Mouse (Mus musculus) small intestine, adult 2 months (tissue): ENCODE results near the gene Ntrk3. TPM values are rescaled to one million over a fixed set of nuclear protein-coding genes. Genes with fewer than 3 reads are reported as not detected.

ENCODE experiments used
- H3K27ac ChIP-seq: fragments of 200-500 bp; 2 replicates; pipeline ENCODE4 v1.5.1; 2012; ENCODE audit warnings: low read depth, low read length, control low read depth, inconsistent platforms; ENCODE audit not compliant: insufficient read depth
- H3K27me3 ChIP-seq: fragments of 200-500 bp; 2 replicates; pipeline ENCODE4 v1.6.1; 2012; ENCODE audit warnings: mild to moderate bottlenecking, moderate library complexity, low read length, inconsistent platforms; ENCODE audit not compliant: control insufficient read depth, insufficient read depth
- H3K36me3 ChIP-seq: fragments of 200-500 bp; 2 replicates; pipeline ENCODE4 v1.6.1; 2012; ENCODE audit warnings: mild to moderate bottlenecking, low read length, control low read depth, inconsistent platforms; ENCODE audit not compliant: control insufficient read depth, insufficient read depth
- H3K4me1 ChIP-seq: fragments of 200-500 bp; 2 replicates; pipeline ENCODE4 v1.6.1; 2012; ENCODE audit warnings: low read length, inconsistent platforms, mixed read lengths; ENCODE audit not compliant: control insufficient read depth, insufficient read depth, insufficient read length
- H3K4me3 ChIP-seq: fragments of 200-500 bp; 2 replicates; pipeline ENCODE4 v1.5.1; 2012; ENCODE audit warnings: low read depth, mild to moderate bottlenecking, control low read depth, inconsistent platforms, low read length, moderate library complexity
- CTCF ChIP-seq: fragments of 200-500 bp; IDR thresholded peaks from 2 replicates; pipeline ENCODE4 v1.5.1; 2012; ENCODE audit warnings: low read depth, mild to moderate bottlenecking, control low read depth, inconsistent platforms, low read length, moderate library complexity, mixed read lengths; ENCODE audit not compliant: insufficient replicate concordance, insufficient read length; ENCODE audit errors: extremely low read depth
- POLR2A ChIP-seq: fragments of 200-500 bp; IDR thresholded peaks from 2 replicates; pipeline ENCODE4 v1.6.1; 2012; ENCODE audit warnings: low read depth, mild to moderate bottlenecking, control low read depth, inconsistent platforms, low read length, moderate library complexity
- WGBS: fragments of 180-500 bp; shearing (Covaris S2); methylation state at CpG from one replicate; pipeline ENCODE4 v1.1.7; 2018; 5-methylcytosine and 5-hydroxymethylcytosine counted together
- polyA plus RNA-seq: library from polyadenylated mRNA; depleted of rRNA; stranded (reverse); fragments of >200 nt; gene quantifications from 2 replicates; pipeline ENCODE4 v1.2.3, GENCODE M21; 2012

Ntrk3 gene
- polyA plus RNA-seq, 1 experiment: 0.61 TPM

- H3K4me1 ChIP-seq: no peaks in the 10 kb centered on the region
Observed at GRCm38 (mm10) chr7:78693148-78693547, 44.7 kb downstream of the Ntrk3 start.

GRCm38 (mm10) chr7:78690956-78691355, 46.9 kb downstream of the Ntrk3 start:
- H3K4me3 ChIP-seq: no peak overlapping the region
- H3K27me3 ChIP-seq: no peaks in the 10 kb centered on the region
- H3K4me1 ChIP-seq: no peaks in the 10 kb centered on the region
- 56% methylated on average over 3 of the region's 3 CpGs for WGBS
- TF ChIP-seq CTCF (no peak), POLR2A (no peak)
- no peaks in the 10 kb centered on the region for H3K36me3 ChIP-seq
- no peak overlapping the region for H3K27ac ChIP-seq

More at GRCm38 (mm10) chr7:78693148-78693547, 44.7 kb downstream of the Ntrk3 start:
- no peaks in the 10 kb centered on the region for H3K36me3 ChIP-seq
- WGBS: 33% methylated on average over 1 of the region's 1 CpGs
- H3K4me3 ChIP-seq: no peak overlapping the region
- TF ChIP-seq POLR2A (no peak), CTCF (no peak)
- H3K27me3 ChIP-seq: no peaks in the 10 kb centered on the region
- no peak overlapping the region for H3K27ac ChIP-seq

- WGBS: 53% methylated on average over 6 of the region's 6 CpGs
- Histone ChIP-seq H3K27me3 (no peaks in the 10 kb centered on the region), H3K4me3 (no peak overlapping the region), H3K4me1 (no peaks in the 10 kb centered on the region), H3K27ac (no peak overlapping the region), H3K36me3 (no peaks in the 10 kb centered on the region)
- TF ChIP-seq POLR2A: no peak
- no peak for TF ChIP-seq CTCF
Observed at GRCm38 (mm10) chr7:78684943-78685342, 52.9 kb downstream of the Ntrk3 start.

- Histone ChIP-seq H3K4me3 (no peak overlapping the region), H3K27ac (no peak overlapping the region), H3K4me1 (no peaks in the 10 kb centered on the region), H3K36me3 (no peaks in the 10 kb centered on the region), H3K27me3 (no peaks in the 10 kb centered on the region)
- TF ChIP-seq CTCF: no peak
- TF ChIP-seq POLR2A: no peak
- WGBS: 78% methylated on average over 2 of the region's 2 CpGs
Observed at GRCm38 (mm10) chr7:78680871-78681270, 56.9 kb downstream of the Ntrk3 start.

GRCm38 (mm10) chr7:78669407-78669806, 68.4 kb downstream of the Ntrk3 start:
- TF ChIP-seq CTCF (no peak), POLR2A (no peak)

GRCm38 (mm10) chr7:78668916-78669315, 68.9 kb downstream of the Ntrk3 start:
- Histone ChIP-seq H3K4me1 (no peaks in the 10 kb centered on the region), H3K4me3 (no peak overlapping the region), H3K36me3 (no peaks in the 10 kb centered on the region), H3K27me3 (no peaks in the 10 kb centered on the region), H3K27ac (no peak overlapping the region)
- WGBS: 89% methylated on average over 6 of the region's 6 CpGs
- TF ChIP-seq POLR2A (no peak), CTCF (no peak)

More at GRCm38 (mm10) chr7:78669407-78669806, 68.4 kb downstream of the Ntrk3 start:
- H3K27ac ChIP-seq: no peak overlapping the region
- H3K4me1 ChIP-seq: no peaks in the 10 kb centered on the region
- H3K36me3 ChIP-seq: no peaks in the 10 kb centered on the region
- WGBS: 76% methylated on average over 16 of the region's 16 CpGs
- no peak overlapping the region for H3K4me3 ChIP-seq
- no peaks in the 10 kb centered on the region for H3K27me3 ChIP-seq

GRCm38 (mm10) chr7:78668003-78668635, 69.7 kb downstream of the Ntrk3 start:
- H3K27me3 ChIP-seq: no peaks in the 10 kb centered on the region
- TF ChIP-seq POLR2A (no peak), CTCF (no peak)
- no peaks in the 10 kb centered on the region for H3K36me3 ChIP-seq
- no peak overlapping the region for H3K4me3 ChIP-seq
- no peaks in the 10 kb centered on the region for H3K4me1 ChIP-seq
- WGBS: 72% methylated on average over 6 of the region's 6 CpGs
- no peak overlapping the region for H3K27ac ChIP-seq
